Comparison of ENCODE assay signal across 24 mouse cellular contexts in the genomic region with DNA sequence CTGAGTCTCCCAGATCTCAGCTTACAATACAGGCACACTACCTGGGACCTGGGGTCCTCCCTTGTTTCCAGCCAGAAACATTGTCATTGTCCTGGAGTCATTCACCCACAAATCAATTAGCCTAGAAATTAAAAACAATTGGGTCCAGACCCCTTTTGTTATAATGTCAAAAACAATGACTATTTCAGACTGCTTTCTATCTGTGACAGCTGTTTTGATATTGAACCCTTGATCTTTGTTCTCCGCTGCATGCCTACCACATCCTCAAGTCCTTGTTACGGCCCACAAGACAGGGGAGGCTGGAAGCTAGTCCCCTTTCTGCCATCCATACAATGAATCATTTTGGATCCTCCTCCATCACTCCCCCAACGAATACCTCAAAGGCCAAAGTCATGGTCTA.
DNase-seq lines count a peak whose midpoint lies in the region; ATAC-seq lines count a peak whose summit lies in the region.
"Had no signal": no experiment of that assay in that cellular context is flagged by ENCODE, and none has a peak within 500 bp of the region (broad histone marks: within the 10 kb centered on the region; RNA-seq: fewer than 3 reads in every experiment).

No protein-coding gene starts in this region.

- ATAC-seq in forebrain, embryonic 11.5 days (replicated peaks; ENCODE audit: low FRiP score) = no peak
- ATAC-seq in neural tube, embryonic 13.5 days (ENCODE audit: low read depth) = no peak
- no peak for ATAC-seq in neural tube, embryonic 15.5 days (ENCODE audit: low FRiP score)
- ATAC-seq in hindbrain, embryonic 15.5 days (ENCODE audit: low FRiP score, low read depth) = no peak
- ATAC-seq: activated CD4-positive, CD25-positive, alpha-beta regulatory T cell, adult 4 months had no signal

- DNase-seq in forebrain, embryonic 11.5 days (ENCODE audit: low spot score) = no peak
- no peak for DNase-seq in forebrain, embryonic 10.5 days (ENCODE audit: extremely low spot score, low spot score)
- peak; percentile 63 for DNase-seq in retina, postnatal 1 day
- DNase-seq in heart, embryonic 10.5 days (ENCODE audit: low spot score) = no peak
- DNase-seq in kidney, postnatal 25 days = no peak
- DNase-seq: adrenal gland, adult 8-10 months; cerebellum, adult 8-10 months; cerebellum, postnatal 36 days; gastrocnemius, postnatal 10 days; heart, adult 11 months; heart, postnatal 10 days; kidney, adult 18-20 months; left cerebral cortex, postnatal 4 days; lung, embryonic 14.5 days; right cerebral cortex, postnatal 25 days; thymus, postnatal 25 days had no signal

- no peak overlapping the region for H3K4me3 ChIP-seq in forebrain, embryonic 11.5 days (ENCODE audit: low read depth, low read length)
- H3K4me3 ChIP-seq in forebrain, embryonic 10.5 days = no peak overlapping the region
- H3K4me3 ChIP-seq in neural tube, embryonic 13.5 days = no peak overlapping the region
- H3K4me3 ChIP-seq in neural tube, embryonic 15.5 days (replicated peaks) = no peak overlapping the region
- H3K4me3 ChIP-seq in hindbrain, embryonic 15.5 days = no peak overlapping the region
- H3K4me3 ChIP-seq in heart, embryonic 10.5 days = no peak overlapping the region
- H3K4me3 ChIP-seq: heart, embryonic 12.5 days; left cerebral cortex, adult 2 months; limb, embryonic 15.5 days had no signal

- no peak overlapping the region for H3K4me2 ChIP-seq in forebrain, embryonic 11.5 days (ENCODE audit: low read depth, low read length, severe bottlenecking)
- no peak overlapping the region for H3K4me2 ChIP-seq in neural tube, embryonic 13.5 days
- no peak overlapping the region for H3K4me2 ChIP-seq in neural tube, embryonic 15.5 days
- no peak overlapping the region for H3K4me2 ChIP-seq in hindbrain, embryonic 15.5 days
- H3K4me2 ChIP-seq: heart, embryonic 12.5 days; limb, embryonic 15.5 days; lung, embryonic 14.5 days had no signal

- no peaks in the 10 kb centered on the region for H3K4me1 ChIP-seq in forebrain, embryonic 11.5 days (replicated peaks; ENCODE audit: control insufficient read depth, insufficient read depth, low read length)
- peaks cover 28% of the 10 kb centered on the region for H3K4me1 ChIP-seq in forebrain, embryonic 10.5 days
- peaks cover 42% of the 10 kb centered on the region for H3K4me1 ChIP-seq in neural tube, embryonic 13.5 days (replicated peaks)
- H3K4me1 ChIP-seq in neural tube, embryonic 15.5 days = peaks cover 24% of the 10 kb centered on the region
- H3K4me1 ChIP-seq in hindbrain, embryonic 15.5 days (replicated peaks) = peaks cover 24% of the 10 kb centered on the region
- no peaks in the 10 kb centered on the region for H3K4me1 ChIP-seq in heart, embryonic 10.5 days
- H3K4me1 ChIP-seq: heart, embryonic 12.5 days; limb, embryonic 15.5 days had no signal

- no peaks in the 10 kb centered on the region for H3K36me3 ChIP-seq in forebrain, embryonic 11.5 days (ENCODE audit: control insufficient read depth, insufficient read depth, low read length)
- no peaks in the 10 kb centered on the region for H3K36me3 ChIP-seq in forebrain, embryonic 10.5 days (replicated peaks)
- H3K36me3 ChIP-seq in neural tube, embryonic 13.5 days = peaks cover 9% of the 10 kb centered on the region
- H3K36me3 ChIP-seq in neural tube, embryonic 15.5 days = no peaks in the 10 kb centered on the region
- H3K36me3 ChIP-seq in hindbrain, embryonic 15.5 days = no peaks in the 10 kb centered on the region
- no peaks in the 10 kb centered on the region for H3K36me3 ChIP-seq in heart, embryonic 10.5 days
- H3K36me3 ChIP-seq: heart, embryonic 12.5 days; limb, embryonic 15.5 days had no signal

- no peaks in the 10 kb centered on the region for H3K27me3 ChIP-seq in forebrain, embryonic 11.5 days (ENCODE audit: control insufficient read depth, insufficient read depth, low read length)
- no peaks in the 10 kb centered on the region for H3K27me3 ChIP-seq in forebrain, embryonic 10.5 days (ENCODE audit: poor library complexity, severe bottlenecking)
- no peaks in the 10 kb centered on the region for H3K27me3 ChIP-seq in neural tube, embryonic 13.5 days
- no peaks in the 10 kb centered on the region for H3K27me3 ChIP-seq in neural tube, embryonic 15.5 days (replicated peaks)
- no peaks in the 10 kb centered on the region for H3K27me3 ChIP-seq in hindbrain, embryonic 15.5 days
- H3K27me3 ChIP-seq in heart, embryonic 10.5 days (ENCODE audit: insufficient read depth, poor library complexity, severe bottlenecking) = no peaks in the 10 kb centered on the region
- H3K27me3 ChIP-seq: heart, embryonic 12.5 days; limb, embryonic 15.5 days had no signal

- WGBS in forebrain, embryonic 11.5 days = 53% methylated on average over 3 of the region's 3 CpGs
- WGBS in forebrain, embryonic 10.5 days = 59% methylated on average over 3 of the region's 3 CpGs
- WGBS in neural tube, embryonic 13.5 days = 51% methylated on average over 3 of the region's 3 CpGs
- WGBS in neural tube, embryonic 15.5 days = 44% methylated on average over 3 of the region's 3 CpGs
- WGBS in hindbrain, embryonic 15.5 days = 39% methylated on average over 3 of the region's 3 CpGs
- 75% methylated on average over 3 of the region's 3 CpGs for WGBS in heart, embryonic 10.5 days

- H3K9me3 ChIP-seq in forebrain, embryonic 11.5 days (ENCODE audit: control insufficient read depth, low read length) = no peaks in the 10 kb centered on the region
- H3K9me3 ChIP-seq in forebrain, embryonic 10.5 days = no peaks in the 10 kb centered on the region
- no peaks in the 10 kb centered on the region for H3K9me3 ChIP-seq in neural tube, embryonic 13.5 days
- no peaks in the 10 kb centered on the region for H3K9me3 ChIP-seq in neural tube, embryonic 15.5 days (replicated peaks)
- H3K9me3 ChIP-seq in hindbrain, embryonic 15.5 days = no peaks in the 10 kb centered on the region
- H3K9me3 ChIP-seq in heart, embryonic 10.5 days = no peaks in the 10 kb centered on the region
- H3K9me3 ChIP-seq: heart, embryonic 12.5 days; limb, embryonic 15.5 days had no signal

- H3K27ac ChIP-seq in forebrain, embryonic 11.5 days (ENCODE audit: low read depth, low read length) = peak overlapping the region; percentile 51; the same call in 1 of the 2 replicates
- H3K27ac ChIP-seq in forebrain, embryonic 10.5 days = no peak overlapping the region
- H3K27ac ChIP-seq in neural tube, embryonic 13.5 days (replicated peaks) = peak overlapping the region; percentile 78
- H3K27ac ChIP-seq in neural tube, embryonic 15.5 days (replicated peaks) = no peak overlapping the region
- H3K27ac ChIP-seq in hindbrain, embryonic 15.5 days (replicated peaks) = 0 out of 2 replicates have a peak overlapping the region, but pooled peaks have one; percentile 3
- no peak overlapping the region for H3K27ac ChIP-seq in heart, embryonic 10.5 days
- H3K27ac ChIP-seq: left cerebral cortex, adult 2 months; limb, embryonic 15.5 days; liver, embryonic 14.5 days had no signal

- no peak overlapping the region for H3K9ac ChIP-seq in forebrain, embryonic 11.5 days (ENCODE audit: low read length)
- H3K9ac ChIP-seq in neural tube, embryonic 13.5 days = no peak overlapping the region
- no peak overlapping the region for H3K9ac ChIP-seq in neural tube, embryonic 15.5 days (replicated peaks)
- no peak overlapping the region for H3K9ac ChIP-seq in hindbrain, embryonic 15.5 days
- H3K9ac ChIP-seq: heart, embryonic 12.5 days; limb, embryonic 15.5 days; liver, embryonic 14.5 days; lung, embryonic 14.5 days had no signal

Comparison
In these comparisons a context has a peak if more than half of its experiments do, and no peak if none do; other contexts are left out.
1. H3K27ac ChIP-seq: peak in forebrain, embryonic 11.5 days (single experiment), neural tube, embryonic 13.5 days (single experiment) and hindbrain, embryonic 15.5 days (single experiment); none in forebrain, embryonic 10.5 days (single experiment), neural tube, embryonic 15.5 days (single experiment) and heart, embryonic 10.5 days (single experiment).